Mouse (Mus musculus): ENCODE measurements around the gene Lyrm1.

DNA sequence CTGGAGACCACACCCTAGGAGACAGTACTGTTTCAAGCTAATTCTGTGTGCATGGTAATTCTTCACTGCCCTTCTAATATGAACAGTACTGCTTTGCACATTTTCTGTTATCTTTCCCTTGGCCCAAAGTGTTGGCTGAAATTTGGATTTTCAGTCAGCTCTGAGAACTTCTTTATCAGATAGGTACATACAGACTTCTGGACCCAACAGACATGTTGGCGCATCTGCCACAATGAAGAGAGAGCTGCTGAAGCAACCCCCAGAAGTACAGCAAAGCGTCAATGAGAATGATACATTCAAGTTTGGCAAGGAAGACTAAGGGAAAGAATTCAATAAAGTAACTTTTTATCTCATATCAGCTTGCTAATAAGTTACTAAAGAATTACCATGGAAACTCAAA lies 41.3 kb upstream of the Lyrm1 start:
- TF ChIP-seq GATA1 (IDR thresholded peaks at IDR 0.05; ENCODE audit: low read length) (no peak), TAL1 (IDR thresholded peaks at IDR 0.05; ENCODE audit: low read length) (no peak)

Measured in erythroblast, embryonic 14.5 days (primary cell).